In the genomic region with DNA sequence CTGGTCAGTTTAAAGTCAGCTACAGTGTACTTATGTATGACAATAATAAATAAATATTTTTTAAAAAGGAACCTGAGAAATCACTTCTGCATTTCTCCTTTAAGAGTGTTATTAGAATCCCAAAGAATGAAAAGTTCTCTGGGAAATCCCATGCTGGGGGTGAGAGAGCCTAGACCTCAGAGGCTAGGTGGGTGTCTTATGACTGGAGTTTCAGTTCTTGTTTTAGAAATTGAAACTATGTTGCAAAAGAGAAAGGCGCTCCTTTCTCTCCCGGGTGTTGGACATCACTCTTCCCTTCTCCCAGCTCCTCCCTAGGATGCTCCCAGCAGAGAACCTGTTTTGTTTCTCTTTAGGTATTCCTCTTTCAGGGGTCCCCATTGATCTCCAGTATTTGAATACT, we compare ENCODE assay signal across 14 mouse cellular contexts.
"Had no signal": no experiment of that assay in that cellular context is flagged by ENCODE, and none has a peak within 500 bp of the region (broad histone marks: within the 10 kb centered on the region; RNA-seq: fewer than 3 reads in every experiment).

No protein-coding gene starts in this region.

- DNase-seq: liver, embryonic 13.5 days; liver, postnatal 0 days; lung, adult 2 months; lung, postnatal 14 days; lung, postnatal 36 days; retina, postnatal 1 day; right cerebral cortex, adult 18-20 months; spleen, adult 18-20 months; thymus, adult 18-20 months; thymus, postnatal 25 days; thymus, postnatal 4 days had no signal

- ATAC-seq: liver, postnatal 0 days; lung, postnatal 0 days; midbrain, embryonic 13.5 days; midbrain, embryonic 15.5 days had no signal
